Mouse (Mus musculus): ENCODE measurements around the gene Cfap73.
A peak's percentile ranks its signal among the peaks of the same experiment; 100 is the strongest.

Cfap73 gene

GRCm38 (mm10) chr5:120647361-120647760, 13.3 kb upstream of the Cfap73 start:
- DNase-seq = no peak

GRCm38 (mm10) chr5:120645851-120646250, 11.8 kb upstream of the Cfap73 start:
- DNase-seq = peak; percentile 82

GRCm38 (mm10) chr5:120644227-120644626, 10.2 kb upstream of the Cfap73 start:
- DNase-seq = no peak

GRCm38 (mm10) chr5:120643365-120644085, 9.5 kb upstream of the Cfap73 start:
- DNase-seq = peak; percentile 42 to 65

GRCm38 (mm10) chr5:120640094-120640493, 6.1 kb upstream of the Cfap73 start:
- DNase-seq = no peak

GRCm38 (mm10) chr5:120635633-120636032, 1.6 kb upstream of the Cfap73 start:
- no peak for DNase-seq

GRCm38 (mm10) chr5:120634860-120635259, 825 bp upstream of the Cfap73 start:
- DNase-seq = no peak

GRCm38 (mm10) chr5:120631892-120632291, 2.1 kb downstream of the Cfap73 start:
- DNase-seq = no peak

- no peak for DNase-seq
These were observed 2.9 kb downstream of the Cfap73 start for GRCm38 (mm10) chr5:120631128-120631527.

- DNase-seq = peak in 1 of 2 experiments; percentile 45
These were observed 5.4 kb downstream of the Cfap73 start for GRCm38 (mm10) chr5:120628624-120629023.

GRCm38 (mm10) chr5:120627515-120628300, 6.3 kb downstream of the Cfap73 start:
- no peak for DNase-seq

- peak in 1 of 2 experiments; percentile 62 for DNase-seq
These were observed 7.6 kb downstream of the Cfap73 start for GRCm38 (mm10) chr5:120626399-120626798.

GRCm38 (mm10) chr5:120624427-120624826, 9.6 kb downstream of the Cfap73 start:
- DNase-seq = no peak

GRCm38 (mm10) chr5:120622198-120622851, 11.7 kb downstream of the Cfap73 start:
- peak; percentile 41 to 58 for DNase-seq

GRCm38 (mm10) chr5:120621846-120622197, 12.2 kb downstream of the Cfap73 start:
- DNase-seq = no peak

GRCm38 (mm10) chr5:120621078-120621765, 12.8 kb downstream of the Cfap73 start:
- DNase-seq = peak; percentile 58 to 71

GRCm38 (mm10) chr5:120620375-120621077, 13.5 kb downstream of the Cfap73 start:
- peak; percentile 64 to 88 for DNase-seq

- peak; percentile 51 to 85 for DNase-seq
These were observed 14.8 kb downstream of the Cfap73 start for GRCm38 (mm10) chr5:120619201-120619600.

- no peak for DNase-seq
These were observed 15.3 kb downstream of the Cfap73 start for GRCm38 (mm10) chr5:120618778-120619177.

- DNase-seq = peak in 1 of 2 experiments; percentile 62
These were observed 18.1 kb downstream of the Cfap73 start for GRCm38 (mm10) chr5:120615903-120616302.

GRCm38 (mm10) chr5:120612822-120613604, 21.0 kb downstream of the Cfap73 start:
- peak; percentile 100 for DNase-seq
